Mouse (Mus musculus): ENCODE measurements at regions not wholly inside any gene's neighbourhood (a gene's known extent, or its start where the extent isn't known, plus 50 kb on each side); places are given as distances from the start of the nearest gene placed in this dataset.

- H3K36me3 ChIP-seq (replicated peaks): no peaks in the 10 kb centered on the region
- WGBS: 90% methylated on average over 7 of the region's 7 CpGs
- 0 out of 2 replicates have a peak, but pooled peaks cover 4% of the 10 kb centered on the region for H3K9me3 ChIP-seq
- H3K4me3 ChIP-seq: no peak overlapping the region
- H3K27me3 ChIP-seq (ENCODE audit: poor library complexity, severe bottlenecking): no peaks in the 10 kb centered on the region
- no peak for DNase-seq (ENCODE audit: extremely low spot score, low spot score)
- H3K4me1 ChIP-seq: no peaks in the 10 kb centered on the region
- H3K27ac ChIP-seq: no peak overlapping the region
Observed at GRCm38 (mm10) chr9:73173589-73174247, 60.5 kb downstream of the Rsl24d1 start.

- no peak overlapping the region for H3K4me3 ChIP-seq
- H3K27me3 ChIP-seq (ENCODE audit: poor library complexity, severe bottlenecking): no peaks in the 10 kb centered on the region
- H3K27ac ChIP-seq: no peak overlapping the region
- no peaks in the 10 kb centered on the region for H3K4me1 ChIP-seq
- DNase-seq (ENCODE audit: extremely low spot score, low spot score): no peak
- H3K9me3 ChIP-seq: no peaks in the 10 kb centered on the region
- H3K36me3 ChIP-seq (replicated peaks): no peaks in the 10 kb centered on the region
Observed at GRCm38 (mm10) chr9:73176645-73177044, 63.4 kb downstream of the Rsl24d1 start.

GRCm38 (mm10) chr9:73183356-73183755 lies 70.1 kb downstream of the Rsl24d1 start:
- WGBS: 78% methylated on average over 5 of the region's 5 CpGs
- no peak for DNase-seq (ENCODE audit: extremely low spot score, low spot score)
- Histone ChIP-seq H3K36me3 (replicated peaks) (no peaks in the 10 kb centered on the region), H3K4me3 (no peak overlapping the region), H3K27me3 (ENCODE audit: poor library complexity, severe bottlenecking) (no peaks in the 10 kb centered on the region), H3K27ac (no peak overlapping the region), H3K4me1 (no peaks in the 10 kb centered on the region), H3K9me3 (no peaks in the 10 kb centered on the region; the same call in 1 of the 2 replicates)

GRCm38 (mm10) chr9:73184908-73185307 lies 71.7 kb downstream of the Rsl24d1 start:
- no peak for DNase-seq (ENCODE audit: extremely low spot score, low spot score)
- H3K4me3 ChIP-seq: no peak overlapping the region
- H3K27ac ChIP-seq: no peak overlapping the region
- no peaks in the 10 kb centered on the region for H3K36me3 ChIP-seq (replicated peaks)
- WGBS: 35% methylated on average over 3 of the region's 3 CpGs
- H3K27me3 ChIP-seq (ENCODE audit: poor library complexity, severe bottlenecking): no peaks in the 10 kb centered on the region
- no peaks in the 10 kb centered on the region for H3K4me1 ChIP-seq
- H3K9me3 ChIP-seq: no peaks in the 10 kb centered on the region; the same call in 1 of the 2 replicates

GRCm38 (mm10) chr9:73192271-73192785 lies 79.1 kb downstream of the Rsl24d1 start:
- no peaks in the 10 kb centered on the region for H3K9me3 ChIP-seq
- H3K4me3 ChIP-seq: peak overlapping the region; percentile 23
- H3K27me3 ChIP-seq (ENCODE audit: poor library complexity, severe bottlenecking): no peaks in the 10 kb centered on the region
- WGBS: 24% methylated on average over 11 of the region's 11 CpGs
- H3K4me1 ChIP-seq: peaks cover 7% of the 10 kb centered on the region
- DNase-seq (ENCODE audit: extremely low spot score, low spot score): peak; percentile 28
- H3K36me3 ChIP-seq (replicated peaks): no peaks in the 10 kb centered on the region
- H3K27ac ChIP-seq: peak overlapping the region; percentile 62

- WGBS: 91% methylated on average over 10 of the region's 10 CpGs
- H3K9me3 ChIP-seq: no peaks in the 10 kb centered on the region; the same call in 1 of the 2 replicates
Observed at GRCm38 (mm10) chr9:73198261-73199085, 85.2 kb downstream of the Rsl24d1 start.

GRCm38 (mm10) chr9:73223111-73223510 lies 109.9 kb downstream of the Rsl24d1 start:
- no peak overlapping the region for H3K27ac ChIP-seq
- no peak for DNase-seq (ENCODE audit: extremely low spot score, low spot score)
- WGBS: 81% methylated on average over 6 of the region's 6 CpGs
- H3K4me3 ChIP-seq: no peak overlapping the region
- no peaks in the 10 kb centered on the region for H3K36me3 ChIP-seq (replicated peaks)
- H3K9me3 ChIP-seq: no peaks in the 10 kb centered on the region
- no peaks in the 10 kb centered on the region for H3K4me1 ChIP-seq
- H3K27me3 ChIP-seq (ENCODE audit: poor library complexity, severe bottlenecking): no peaks in the 10 kb centered on the region

More at GRCm38 (mm10) chr9:73198261-73199085, 85.2 kb downstream of the Rsl24d1 start:
- Histone ChIP-seq H3K27ac (no peak overlapping the region), H3K36me3 (replicated peaks) (no peaks in the 10 kb centered on the region), H3K4me1 (no peaks in the 10 kb centered on the region), H3K4me3 (no peak overlapping the region), H3K27me3 (ENCODE audit: poor library complexity, severe bottlenecking) (no peaks in the 10 kb centered on the region)
- DNase-seq (ENCODE audit: extremely low spot score, low spot score): no peak

- DNase-seq (ENCODE audit: extremely low spot score, low spot score): no peak
- Histone ChIP-seq H3K9me3 (no peaks in the 10 kb centered on the region), H3K27me3 (ENCODE audit: poor library complexity, severe bottlenecking) (no peaks in the 10 kb centered on the region), H3K36me3 (replicated peaks) (no peaks in the 10 kb centered on the region), H3K4me1 (no peaks in the 10 kb centered on the region), H3K27ac (no peak overlapping the region), H3K4me3 (no peak overlapping the region)
- 76% methylated on average over 5 of the region's 5 CpGs for WGBS
Observed at GRCm38 (mm10) chr9:73240188-73240587, 127.0 kb downstream of the Rsl24d1 start.

- Histone ChIP-seq H3K4me3 (no peak overlapping the region), H3K36me3 (replicated peaks) (no peaks in the 10 kb centered on the region), H3K27me3 (ENCODE audit: poor library complexity, severe bottlenecking) (no peaks in the 10 kb centered on the region), H3K9me3 (no peaks in the 10 kb centered on the region), H3K4me1 (no peaks in the 10 kb centered on the region), H3K27ac (no peak overlapping the region)
- 71% methylated on average over 4 of the region's 4 CpGs for WGBS
- DNase-seq (ENCODE audit: extremely low spot score, low spot score): no peak
Observed at GRCm38 (mm10) chr9:73242521-73243308, 129.5 kb downstream of the Rsl24d1 start.

- no peaks in the 10 kb centered on the region for H3K4me1 ChIP-seq
- DNase-seq (ENCODE audit: extremely low spot score, low spot score): no peak
- H3K4me3 ChIP-seq: no peak overlapping the region
- H3K9me3 ChIP-seq: no peaks in the 10 kb centered on the region
- H3K36me3 ChIP-seq (replicated peaks): no peaks in the 10 kb centered on the region
- H3K27ac ChIP-seq: no peak overlapping the region
- no peaks in the 10 kb centered on the region for H3K27me3 ChIP-seq (ENCODE audit: poor library complexity, severe bottlenecking)
- 82% methylated on average over 3 of the region's 3 CpGs for WGBS
Observed at GRCm38 (mm10) chr9:73244177-73244576, 131.0 kb downstream of the Rsl24d1 start.

GRCm38 (mm10) chr9:73245524-73245923 lies 132.3 kb downstream of the Rsl24d1 start:
- no peaks in the 10 kb centered on the region for H3K27me3 ChIP-seq (ENCODE audit: poor library complexity, severe bottlenecking)
- H3K36me3 ChIP-seq (replicated peaks): no peaks in the 10 kb centered on the region
- WGBS: 88% methylated on average over 7 of the region's 7 CpGs
- no peak overlapping the region for H3K4me3 ChIP-seq
- H3K27ac ChIP-seq: no peak overlapping the region
- DNase-seq (ENCODE audit: extremely low spot score, low spot score): no peak
- no peaks in the 10 kb centered on the region for H3K9me3 ChIP-seq
- H3K4me1 ChIP-seq: no peaks in the 10 kb centered on the region

- H3K4me3 ChIP-seq: no peak overlapping the region
- no peak overlapping the region for H3K27ac ChIP-seq
- H3K27me3 ChIP-seq (ENCODE audit: poor library complexity, severe bottlenecking): no peaks in the 10 kb centered on the region
- H3K4me1 ChIP-seq: peaks cover 9% of the 10 kb centered on the region
- no peaks in the 10 kb centered on the region for H3K9me3 ChIP-seq
- H3K36me3 ChIP-seq (replicated peaks): no peaks in the 10 kb centered on the region
- WGBS: 88% methylated on average over 9 of the region's 9 CpGs
- DNase-seq (ENCODE audit: extremely low spot score, low spot score): no peak
Observed at GRCm38 (mm10) chr9:73258171-73258570, 144.9 kb downstream of the Rsl24d1 start.

All from forebrain, embryonic 10.5 days (tissue).